Comparison of ENCODE assay signal across 16 mouse cellular contexts in the genomic region with DNA sequence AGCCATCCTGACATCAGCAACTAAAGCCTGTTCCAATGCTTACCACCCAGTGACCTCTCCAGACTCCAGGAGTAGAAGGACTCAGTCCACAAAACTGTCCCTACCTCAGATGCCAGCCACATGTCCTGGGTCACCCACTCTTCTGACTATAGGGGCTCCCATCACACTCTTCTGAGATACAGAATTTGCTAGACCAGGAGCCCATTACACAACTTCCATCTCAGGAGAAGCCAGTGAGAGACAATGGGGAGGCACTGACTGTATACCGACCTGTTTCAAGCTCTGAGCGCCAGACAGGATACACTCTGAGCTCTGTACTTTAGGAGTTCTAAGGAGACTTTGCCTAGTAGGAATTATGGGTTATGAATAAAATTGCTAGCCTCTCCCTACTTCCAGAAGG.
"Had no signal": no experiment of that assay in that cellular context is flagged by ENCODE, and none has a peak within 500 bp of the region (broad histone marks: within the 10 kb centered on the region; RNA-seq: fewer than 3 reads in every experiment).

No protein-coding gene starts in this region.

- H3K27ac ChIP-seq: neural tube, embryonic 13.5 days; neural tube, embryonic 15.5 days; stomach, embryonic 15.5 days; stomach, postnatal 0 days had no signal

- H3K4me1 ChIP-seq: neural tube, embryonic 13.5 days; neural tube, embryonic 15.5 days; stomach, embryonic 15.5 days had no signal

- H3K9ac ChIP-seq: neural tube, embryonic 13.5 days; neural tube, embryonic 15.5 days; stomach, embryonic 15.5 days had no signal

- H3K4me3 ChIP-seq: neural tube, embryonic 13.5 days; neural tube, embryonic 15.5 days; stomach, embryonic 15.5 days had no signal

- DNase-seq: retina, postnatal 1 day; right cerebral cortex, adult 18-20 months; right cerebral cortex, postnatal 14 days; right cerebral cortex, postnatal 25 days; right cerebral cortex, postnatal 4 days; spleen, adult 18-20 months; thymus, adult 18-20 months; thymus, adult 2 months; thymus, postnatal 14 days; thymus, postnatal 25 days; thymus, postnatal 36 days; thymus, postnatal 4 days had no signal

- H3K27me3 ChIP-seq: neural tube, embryonic 13.5 days; neural tube, embryonic 15.5 days; stomach, embryonic 15.5 days had no signal

- H3K4me2 ChIP-seq: neural tube, embryonic 13.5 days; neural tube, embryonic 15.5 days; stomach, embryonic 15.5 days had no signal

- H3K36me3 ChIP-seq: neural tube, embryonic 13.5 days; neural tube, embryonic 15.5 days; stomach, embryonic 15.5 days had no signal

- H3K9me3 ChIP-seq: neural tube, embryonic 13.5 days; neural tube, embryonic 15.5 days; stomach, embryonic 15.5 days had no signal
